Mouse (Mus musculus) limb, embryonic 14.5 days (tissue): ENCODE results near the gene Eva1c. TPM values are rescaled to one million over a fixed set of nuclear protein-coding genes. Genes with fewer than 3 reads are reported as not detected.

ENCODE experiments used
- ATAC-seq: fragments of 200-750 bp; cut with Nextera tagmentation; 2 replicates; pipeline ENCODE4 v1.8.0; 2017; ENCODE audit warnings: low read depth, moderate number of reproducible peaks, moderate TSS enrichment; ENCODE audit not compliant: low FRiP score
- DNase-seq: peaks from one replicate; pipeline ENCODE4 v3.0.0-alpha.2; 2015; ENCODE audit warnings: low spot score
- H3K27ac ChIP-seq: fragments of 300-500 bp; sonication (generic); replicated peaks from 2 replicates; pipeline ENCODE4 v1.5.1; 2014; ENCODE audit warnings: low read depth, mild to moderate bottlenecking, low read length, moderate library complexity, mixed read lengths
- H3K27me3 ChIP-seq: fragments of 300-500 bp; sonication (generic); 2 replicates; pipeline ENCODE4 v1.6.1; 2014; ENCODE audit warnings: low read length, mixed read lengths; ENCODE audit not compliant: control insufficient read depth, insufficient read depth
- H3K36me3 ChIP-seq: fragments of 300-500 bp; sonication (generic); 2 replicates; pipeline ENCODE4 v1.6.1; 2014; ENCODE audit warnings: mild to moderate bottlenecking, low read length, moderate library complexity, mixed read lengths; ENCODE audit not compliant: control insufficient read depth, insufficient read depth
- H3K4me1 ChIP-seq: fragments of 300-500 bp; sonication (generic); 2 replicates; pipeline ENCODE4 v1.6.1; 2014; ENCODE audit warnings: antibody characterized with exemption, low read length, mixed read lengths; ENCODE audit not compliant: control insufficient read depth, insufficient read depth
- H3K4me2 ChIP-seq: fragments of 300-500 bp; sonication (generic); replicated peaks from 2 replicates; pipeline ENCODE4 v1.6.1; 2014; ENCODE audit warnings: low read depth, mild to moderate bottlenecking, low read length, moderate library complexity; ENCODE audit not compliant: severe bottlenecking
- H3K4me3 ChIP-seq: fragments of 300-500 bp; sonication (generic); replicated peaks from 2 replicates; pipeline ENCODE4 v1.5.1; 2014; ENCODE audit warnings: low read length
- H3K9ac ChIP-seq: fragments of 300-500 bp; sonication (generic); 2 replicates; pipeline ENCODE4 v1.6.1; 2014; ENCODE audit warnings: mild to moderate bottlenecking, low read depth, low read length, moderate library complexity; ENCODE audit not compliant: severe bottlenecking
- H3K9me3 ChIP-seq: fragments of 300-500 bp; sonication (generic); 2 replicates; pipeline ENCODE4 v1.6.1; 2016; ENCODE audit warnings: low read length; ENCODE audit not compliant: control insufficient read depth
- POLR2A ChIP-seq: fragments of 200-500 bp; IDR thresholded peaks from 2 replicates; pipeline ENCODE4 v1.8.0; 2012; ENCODE audit warnings: inconsistent platforms, mild to moderate bottlenecking, moderate library complexity, borderline replicate concordance; ENCODE audit not compliant: insufficient read depth, insufficient read length; ENCODE audit errors: extremely low read depth
- WGBS: fragments of 180-500 bp; shearing (Covaris S2); extraction: QIAGEN DNeasy Blood & Tissue Kit; methylation state at CpG from one replicate; pipeline ENCODE4 v1.1.7; 2014; 5-methylcytosine and 5-hydroxymethylcytosine counted together
- polyA plus RNA-seq, 2 experiments: library from polyadenylated mRNA; depleted of rRNA in 1 of 2; stranded (reverse) in 1 of 2; unstranded in 1 of 2; fragments of >200 nt; fragmentation: Nextera tagmentation in 1 of 2; extraction: Ambion mirVana in 1 of 2; gene quantifications; 2 replicates each; pipeline versions ENCODE4 v1.2.1 to v1.2.3; 2012 to 2014

Eva1c gene
- polyA plus RNA-seq, 2 experiments, result 1.4 to 2.6 TPM

DNA sequence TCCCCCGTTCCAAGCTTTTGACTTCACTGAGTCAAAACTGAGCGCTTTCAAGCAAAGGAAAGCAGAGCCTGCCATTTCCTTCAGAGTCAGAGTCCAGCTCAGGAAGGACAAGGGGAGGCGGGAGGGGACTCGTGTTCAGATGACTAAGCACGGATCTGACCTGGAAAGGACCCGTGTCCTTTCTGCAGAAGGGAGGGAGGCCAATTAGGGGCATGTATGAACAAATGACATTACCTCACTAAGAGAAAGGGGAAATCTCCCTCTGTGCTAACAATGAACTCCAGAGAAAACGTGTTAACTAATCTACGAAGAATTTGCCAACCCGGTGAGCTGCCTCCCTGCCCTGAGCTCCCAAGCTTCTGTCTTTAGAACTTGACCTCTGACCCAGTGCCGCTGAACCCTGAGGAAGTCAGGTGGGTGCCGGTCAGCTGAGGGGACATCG, 89.5 kb downstream of the Eva1c start:
- no peak for ATAC-seq
- H3K27me3 ChIP-seq, result no peaks in the 10 kb centered on the region
- no peak overlapping the region for H3K27ac ChIP-seq
- no peak overlapping the region for H3K4me3 ChIP-seq
- TF ChIP-seq POLR2A, result no peak
- H3K4me2 ChIP-seq, result no peak overlapping the region
- H3K9me3 ChIP-seq, result no peaks in the 10 kb centered on the region
- H3K9ac ChIP-seq, result no peak overlapping the region
- no peak for DNase-seq
- WGBS, result 48% methylated on average over 12 of the region's 12 CpGs
- H3K36me3 ChIP-seq, result no peaks in the 10 kb centered on the region
- H3K4me1 ChIP-seq, result no peaks in the 10 kb centered on the region

GRCm38 (mm10) chr16:90917156-90917555, 90.6 kb downstream of the Eva1c start:
- no peak for TF ChIP-seq POLR2A
- H3K4me3 ChIP-seq, result no peak overlapping the region
- H3K36me3 ChIP-seq, result no peaks in the 10 kb centered on the region
- no peaks in the 10 kb centered on the region for H3K9me3 ChIP-seq
- no peak overlapping the region for H3K27ac ChIP-seq
- ATAC-seq (no peak), DNase-seq (no peak)
- H3K27me3 ChIP-seq, result no peaks in the 10 kb centered on the region
- H3K4me1 ChIP-seq, result no peaks in the 10 kb centered on the region
- H3K4me2 ChIP-seq, result no peak overlapping the region
- no peak overlapping the region for H3K9ac ChIP-seq
- 82% methylated on average over 8 of the region's 8 CpGs for WGBS

GRCm38 (mm10) chr16:90921471-90922159, 95.1 kb downstream of the Eva1c start:
- Histone ChIP-seq H3K27me3 (no peaks in the 10 kb centered on the region), H3K4me1 (no peaks in the 10 kb centered on the region), H3K9me3 (no peaks in the 10 kb centered on the region), H3K9ac (no peak overlapping the region), H3K36me3 (peaks cover 5% of the 10 kb centered on the region; the same call in 1 of the 2 replicates), H3K27ac (no peak overlapping the region), H3K4me3 (no peak overlapping the region), H3K4me2 (no peak overlapping the region)
- no peak for TF ChIP-seq POLR2A
- ATAC-seq (no peak), DNase-seq (no peak)
- WGBS, result 47% methylated on average over 10 of the region's 10 CpGs

GRCm38 (mm10) chr16:90924606-90925370, 98.3 kb downstream of the Eva1c start:
- Histone ChIP-seq H3K36me3 (peaks cover 9% of the 10 kb centered on the region; the same call in 1 of the 2 replicates), H3K27me3 (no peaks in the 10 kb centered on the region), H3K9ac (no peak overlapping the region), H3K27ac (no peak overlapping the region), H3K4me3 (no peak overlapping the region), H3K4me2 (no peak overlapping the region), H3K4me1 (no peaks in the 10 kb centered on the region), H3K9me3 (no peaks in the 10 kb centered on the region)
- TF ChIP-seq POLR2A, result no peak
- no peak for ATAC-seq
- no peak for DNase-seq
- 81% methylated on average over 13 of the region's 13 CpGs for WGBS

DNA sequence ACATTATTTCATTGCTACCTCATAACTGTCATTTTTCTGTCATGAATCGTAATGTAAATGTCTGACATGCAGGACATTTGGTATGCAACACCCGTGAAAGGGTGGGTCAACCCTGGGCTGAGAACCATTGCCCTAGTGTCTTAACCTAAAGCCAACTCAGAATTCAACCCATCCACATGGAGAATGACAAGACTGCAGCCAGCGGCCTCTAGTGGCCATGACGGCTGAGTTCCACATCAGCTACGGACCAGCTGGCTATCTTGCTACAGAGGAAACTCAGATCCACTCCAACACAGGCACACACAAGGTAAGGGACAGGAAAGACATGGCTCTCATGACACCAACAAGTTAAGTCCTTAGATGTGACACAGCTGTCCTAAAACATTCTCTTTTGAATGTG, 98.9 kb downstream of the Eva1c start:
- Histone ChIP-seq H3K4me3 (no peak overlapping the region), H3K27me3 (no peaks in the 10 kb centered on the region), H3K36me3 (peaks cover 15% of the 10 kb centered on the region), H3K4me2 (no peak overlapping the region), H3K9me3 (no peaks in the 10 kb centered on the region), H3K4me1 (no peaks in the 10 kb centered on the region), H3K27ac (no peak overlapping the region), H3K9ac (no peak overlapping the region)
- ATAC-seq, result no peak
- TF ChIP-seq POLR2A, result no peak
- peak; percentile 74 for DNase-seq
- 28% methylated on average over 5 of the region's 5 CpGs for WGBS
